Mouse (Mus musculus) heart, embryonic 11.5 days (tissue): ENCODE results near the gene Dnmt3a. TPM values are rescaled to one million over a fixed set of nuclear protein-coding genes. Genes with fewer than 3 reads are reported as not detected.

Experiments
- ATAC-seq: fragments of 200-750 bp; cut with Nextera tagmentation; replicated peaks from 2 replicates; pipeline ENCODE4 v1.8.0; 2017; ENCODE audit warnings: moderate library complexity; ENCODE audit not compliant: insufficient number of reproducible peaks, low FRiP score, low TSS enrichment
- H3K27ac ChIP-seq: fragments of 300-500 bp; sonication (generic); 2 replicates; pipeline ENCODE4 v1.5.1; 2014; ENCODE audit warnings: mild to moderate bottlenecking, low read depth, low read length
- H3K27me3 ChIP-seq: fragments of 300-500 bp; sonication (generic); 2 replicates; pipeline ENCODE4 v1.6.1; 2014; ENCODE audit warnings: mild to moderate bottlenecking, low read length, mixed read lengths; ENCODE audit not compliant: control insufficient read depth, insufficient read depth
- H3K36me3 ChIP-seq: fragments of 300-500 bp; sonication (generic); 2 replicates; pipeline ENCODE4 v1.6.1; 2014; ENCODE audit warnings: mild to moderate bottlenecking, low read length, moderate library complexity, mixed read lengths; ENCODE audit not compliant: control insufficient read depth, insufficient read depth
- H3K4me1 ChIP-seq: fragments of 300-500 bp; sonication (generic); 2 replicates; pipeline ENCODE4 v1.6.1; 2014; ENCODE audit warnings: low read length; ENCODE audit not compliant: control insufficient read depth, insufficient read depth
- H3K4me2 ChIP-seq: fragments of 300-500 bp; sonication (generic); 2 replicates; pipeline ENCODE4 v1.6.1; 2014; ENCODE audit warnings: mild to moderate bottlenecking, moderate library complexity
- H3K4me3 ChIP-seq: fragments of 300-500 bp; sonication (generic); 2 replicates; pipeline ENCODE4 v1.5.1; 2014; ENCODE audit warnings: low read depth, low read length
- H3K9ac ChIP-seq: fragments of 300-500 bp; sonication (generic); 2 replicates; pipeline ENCODE4 v1.6.1; 2014; ENCODE audit warnings: mild to moderate bottlenecking, low read depth, low read length, moderate library complexity
- H3K9me3 ChIP-seq: fragments of 300-500 bp; sonication (generic); replicated peaks from 2 replicates; pipeline ENCODE4 v1.6.1; 2016; ENCODE audit warnings: low read length; ENCODE audit not compliant: control insufficient read depth
- WGBS: fragments of 180-500 bp; shearing (Covaris S2); extraction: QIAGEN DNeasy Blood & Tissue Kit; methylation state at CpG from one replicate; pipeline ENCODE4 v1.1.7; 2014; ENCODE audit not compliant: insufficient replicate concordance; 5-methylcytosine and 5-hydroxymethylcytosine counted together
- polyA plus RNA-seq: library from polyadenylated mRNA; unstranded; fragments of >200 nt; fragmentation: Nextera tagmentation; extraction: Ambion mirVana; gene quantifications from 2 replicates; pipeline ENCODE4 v1.2.1, GENCODE M21; 2014

The Dnmt3a gene
- polyA plus RNA-seq, 1 experiment from 2014 or later, result 55.1 TPM

GRCm38 (mm10) chr12:3789626-3790185 is 16.1 kb upstream of the Dnmt3a start:
- Histone ChIP-seq H3K27me3 (no peaks in the 10 kb centered on the region), H3K4me1 (peaks cover 28% of the 10 kb centered on the region), H3K9me3 (no peaks in the 10 kb centered on the region), H3K4me3 (no peak overlapping the region), H3K4me2 (no peak overlapping the region), H3K36me3 (no peaks in the 10 kb centered on the region), H3K27ac (no peak overlapping the region), H3K9ac (no peak overlapping the region)
- no peak for ATAC-seq
- WGBS, result 62% methylated on average over 5 of the region's 5 CpGs

GRCm38 (mm10) chr12:3791257-3791656 is 14.6 kb upstream of the Dnmt3a start:
- Histone ChIP-seq H3K27ac (no peak overlapping the region), H3K9ac (no peak overlapping the region), H3K4me1 (peaks cover 21% of the 10 kb centered on the region; the same call in 1 of the 2 replicates), H3K4me2 (peak overlapping the region; percentile 69), H3K9me3 (no peaks in the 10 kb centered on the region), H3K36me3 (no peaks in the 10 kb centered on the region), H3K4me3 (no peak overlapping the region), H3K27me3 (no peaks in the 10 kb centered on the region)
- 44% methylated on average over 7 of the region's 7 CpGs for WGBS
- ATAC-seq, result no peak

DNA sequence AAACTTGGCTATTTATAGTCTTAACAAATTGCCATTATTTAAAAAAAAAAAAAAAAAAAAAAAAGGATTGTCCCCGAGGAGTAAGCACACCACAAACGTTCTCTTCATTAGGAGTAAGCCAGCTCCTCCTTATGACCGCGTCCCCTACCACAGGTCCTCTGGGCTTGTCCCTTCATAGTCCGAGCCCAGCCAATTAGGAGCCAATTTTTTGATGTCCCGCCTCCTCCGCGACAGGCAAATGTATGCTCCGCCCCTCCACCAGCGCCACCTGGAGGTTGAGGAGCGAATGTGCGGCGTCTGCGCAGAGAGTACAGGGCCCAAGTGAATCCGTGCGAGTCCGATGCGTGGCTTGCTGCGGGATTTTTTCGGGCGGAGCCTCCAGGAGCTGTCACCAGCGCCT is 14.1 kb upstream of the Dnmt3a start:
- under 1% methylated on average over 22 of the region's 22 CpGs for WGBS
- Histone ChIP-seq H3K4me2 (peak overlapping the region; percentile 69), H3K4me1 (peaks cover 21% of the 10 kb centered on the region; the same call in 1 of the 2 replicates), H3K27ac (no peak overlapping the region), H3K9me3 (no peaks in the 10 kb centered on the region), H3K9ac (peak overlapping the region; percentile 71), H3K4me3 (peak overlapping the region; percentile 39), H3K27me3 (no peaks in the 10 kb centered on the region), H3K36me3 (no peaks in the 10 kb centered on the region)
- peak; percentile 75 for ATAC-seq

GRCm38 (mm10) chr12:3792248-3792647 is 13.6 kb upstream of the Dnmt3a start:
- 15% methylated on average over 8 of the region's 8 CpGs for WGBS
- ATAC-seq, result no peak

DNA sequence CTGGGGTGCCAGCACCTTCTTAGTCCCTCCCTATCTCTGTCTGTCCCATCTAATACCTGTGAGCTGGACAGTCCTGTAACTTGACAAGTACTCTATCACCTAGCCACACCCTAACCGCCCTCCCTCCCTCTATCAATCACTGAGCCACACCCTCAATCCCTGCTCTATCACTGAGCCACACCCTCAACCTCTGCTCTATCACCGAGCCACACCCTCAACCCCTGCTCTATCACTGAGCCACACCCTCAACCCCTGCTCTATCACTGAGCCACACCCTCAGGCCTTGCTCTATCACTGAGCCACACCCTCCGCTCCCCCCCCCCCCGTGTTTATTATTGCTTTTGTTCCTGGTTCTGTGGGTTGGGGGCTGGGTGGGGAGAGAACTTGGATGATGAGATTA is 10.2 kb upstream of the Dnmt3a start:
- Histone ChIP-seq H3K9ac (no peak overlapping the region), H3K4me3 (no peak overlapping the region), H3K36me3 (no peaks in the 10 kb centered on the region), H3K27me3 (no peaks in the 10 kb centered on the region), H3K4me2 (no peak overlapping the region), H3K4me1 (peaks cover 5% of the 10 kb centered on the region; the same call in 1 of the 2 replicates), H3K27ac (no peak overlapping the region), H3K9me3 (no peaks in the 10 kb centered on the region)
- WGBS, result 13% methylated on average over 3 of the region's 4 CpGs
- no peak for ATAC-seq

More at GRCm38 (mm10) chr12:3792248-3792647, 13.6 kb upstream of the Dnmt3a start:
- Histone ChIP-seq H3K27me3 (no peaks in the 10 kb centered on the region), H3K36me3 (no peaks in the 10 kb centered on the region), H3K4me2 (peak overlapping the region; percentile 69), H3K27ac (no peak overlapping the region), H3K4me1 (peaks cover 16% of the 10 kb centered on the region; the same call in 1 of the 2 replicates), H3K4me3 (peak overlapping the region; percentile 39), H3K9me3 (no peaks in the 10 kb centered on the region), H3K9ac (peak overlapping the region; percentile 71; the same call in 1 of the 2 replicates)

- WGBS, result 82% methylated on average over 1 of the region's 1 CpGs
- no peak overlapping the region for H3K4me2 ChIP-seq
- no peaks in the 10 kb centered on the region for H3K4me1 ChIP-seq
- H3K4me3 ChIP-seq, result no peak overlapping the region
- no peaks in the 10 kb centered on the region for H3K9me3 ChIP-seq
- H3K27me3 ChIP-seq, result no peaks in the 10 kb centered on the region
- ATAC-seq, result no peak
- H3K36me3 ChIP-seq, result no peaks in the 10 kb centered on the region
- H3K27ac ChIP-seq, result no peak overlapping the region
- no peak overlapping the region for H3K9ac ChIP-seq
Observed at GRCm38 (mm10) chr12:3799551-3799950, 6.3 kb upstream of the Dnmt3a start.

DNA sequence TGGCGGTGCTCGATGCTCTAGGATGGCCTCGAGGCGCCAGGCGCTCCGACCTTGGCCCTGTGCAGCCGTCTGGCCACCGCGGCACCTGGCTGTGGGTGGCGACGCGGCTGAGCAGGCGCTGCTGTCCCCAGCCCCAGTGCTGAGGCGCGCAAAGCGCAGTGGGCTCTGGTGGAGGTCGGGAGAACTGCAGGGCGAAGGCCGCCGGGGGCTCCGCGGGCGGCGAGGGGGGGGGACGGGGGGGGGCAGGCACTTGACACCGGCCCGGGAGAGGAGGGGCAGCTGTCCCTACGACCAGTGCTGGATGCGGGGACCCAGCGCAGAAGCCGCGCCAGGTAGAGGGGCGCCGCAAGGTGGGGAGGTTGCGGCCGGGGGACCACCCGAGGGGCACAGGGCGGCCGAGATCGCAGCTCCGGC is 471 bp downstream of the Dnmt3a start:
- Histone ChIP-seq H3K27me3 (no peaks in the 10 kb centered on the region), H3K4me3 (peak overlapping the region; percentile 88), H3K36me3 (no peaks in the 10 kb centered on the region), H3K4me1 (peaks cover 36% of the 10 kb centered on the region), H3K4me2 (peak overlapping the region; percentile 85), H3K27ac (peak overlapping the region; percentile 96), H3K9me3 (no peaks in the 10 kb centered on the region), H3K9ac (peak overlapping the region; percentile 93)
- peak; percentile 66 for ATAC-seq
- WGBS, result under 1% methylated on average over 32 of the region's 41 CpGs

DNA sequence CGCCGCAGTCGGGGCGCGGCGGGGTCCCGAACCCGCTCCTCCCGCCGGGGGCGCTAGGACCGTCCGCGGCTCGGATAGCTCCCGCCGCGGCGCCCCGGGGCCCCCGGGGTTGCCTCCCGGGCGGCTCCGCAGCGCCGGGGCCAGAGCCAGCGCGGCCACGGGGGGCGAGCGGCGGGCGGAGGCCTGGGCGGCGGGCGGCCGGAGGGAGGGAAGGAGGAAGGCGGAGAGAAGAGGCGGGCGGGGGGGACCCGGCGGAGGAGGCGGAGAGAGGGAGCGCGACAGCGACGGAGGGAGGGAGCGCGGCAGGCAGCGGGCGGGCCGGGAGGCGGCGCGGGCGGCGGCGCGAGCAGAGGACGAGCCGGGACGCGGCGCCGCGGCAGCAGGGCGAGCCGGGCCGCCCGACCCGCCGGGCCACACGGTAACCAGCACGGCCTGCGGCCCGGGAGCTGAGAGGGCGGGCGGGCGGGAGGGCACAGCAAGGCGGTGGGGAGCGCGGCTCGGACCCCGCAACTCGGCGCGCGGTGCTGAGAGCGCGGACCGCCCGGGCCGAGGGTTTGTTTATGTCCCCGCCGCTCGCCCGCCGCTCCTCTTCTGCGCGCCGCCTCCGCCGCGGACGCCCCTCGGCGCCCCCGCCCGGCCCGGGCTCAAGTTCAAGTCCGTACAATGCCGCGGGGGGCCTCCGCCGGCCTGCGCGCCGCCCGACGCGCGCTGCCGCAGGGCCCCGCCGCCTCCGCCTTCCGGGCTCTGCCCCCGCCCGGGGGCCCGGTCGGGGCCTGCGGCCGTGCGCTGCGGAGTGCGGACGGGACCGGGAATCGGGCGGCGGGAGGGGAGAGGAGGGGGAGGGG is 1.1 kb downstream of the Dnmt3a start:
- Histone ChIP-seq H3K4me1 (peaks cover 42% of the 10 kb centered on the region), H3K27me3 (no peaks in the 10 kb centered on the region), H3K4me2 (peak overlapping the region; percentile 85), H3K36me3 (no peaks in the 10 kb centered on the region), H3K27ac (peak overlapping the region; percentile 96), H3K9me3 (no peaks in the 10 kb centered on the region), H3K9ac (peak overlapping the region; percentile 93), H3K4me3 (peak overlapping the region; percentile 88)
- 2% methylated on average over 61 of the region's 141 CpGs for WGBS
- ATAC-seq, result peak; percentile 26
